Mouse (Mus musculus) gastrocnemius, adult 8-10 months (tissue): ENCODE data around the gene Gm10277. TPM values are rescaled to one million over a fixed set of nuclear protein-coding genes. Genes with fewer than 3 reads are reported as not detected.

ENCODE experiments used
- DNase-seq, 2 experiments: peaks; one replicate each; pipeline ENCODE4 v3.0.0; 2022; ENCODE audit warnings: low spot score in 2 of 2
- total RNA-seq, 4 experiments: library from RNA; stranded (reverse); gene quantifications; 2 replicates each; pipeline ENCODE4 v1.2.4; 2022

The Gm10277 gene
- total RNA-seq, 4 experiments from 2014 or later, result not detected

GRCm38 (mm10) chr11:77800491-77800868 lies 12.9 kb upstream of the Gm10277 start:
- DNase-seq, result no peak

- no peak for DNase-seq
Measured at GRCm38 (mm10) chr11:77795216-77795615, 7.7 kb upstream of the Gm10277 start.

GRCm38 (mm10) chr11:77793238-77793930 lies 5.8 kb upstream of the Gm10277 start:
- peak; percentile 95 to 96 for DNase-seq

GRCm38 (mm10) chr11:77792566-77792909 lies 5.0 kb upstream of the Gm10277 start:
- no peak for DNase-seq

- no peak for DNase-seq
Measured at GRCm38 (mm10) chr11:77791752-77792565, 4.4 kb upstream of the Gm10277 start.

- no peak for DNase-seq
Measured at GRCm38 (mm10) chr11:77791241-77791727, 3.7 kb upstream of the Gm10277 start.

GRCm38 (mm10) chr11:77790286-77790685 lies 2.7 kb upstream of the Gm10277 start:
- DNase-seq, result no peak

- DNase-seq, result no peak
Measured at GRCm38 (mm10) chr11:77789512-77789911, 2.0 kb upstream of the Gm10277 start.

- no peak for DNase-seq
Measured at GRCm38 (mm10) chr11:77785768-77786561, 1.6 kb downstream of the Gm10277 start.

- DNase-seq, result no peak
Measured at GRCm38 (mm10) chr11:77785396-77785767, 2.2 kb downstream of the Gm10277 start.

- no peak for DNase-seq
Measured at GRCm38 (mm10) chr11:77784894-77785293, 2.7 kb downstream of the Gm10277 start.

- no peak for DNase-seq
Measured at GRCm38 (mm10) chr11:77783747-77784646, 3.5 kb downstream of the Gm10277 start.

- no peak for DNase-seq
Measured at GRCm38 (mm10) chr11:77783211-77783746, 4.3 kb downstream of the Gm10277 start.

GRCm38 (mm10) chr11:77782104-77782815 lies 5.3 kb downstream of the Gm10277 start:
- no peak for DNase-seq

GRCm38 (mm10) chr11:77781088-77781487 lies 6.5 kb downstream of the Gm10277 start:
- no peak for DNase-seq

- no peak for DNase-seq
Measured at GRCm38 (mm10) chr11:77779240-77779639, 8.3 kb downstream of the Gm10277 start.

- DNase-seq, result no peak
Measured at GRCm38 (mm10) chr11:77777937-77778336, 9.6 kb downstream of the Gm10277 start.

GRCm38 (mm10) chr11:77777436-77777835 lies 10.1 kb downstream of the Gm10277 start:
- DNase-seq, result no peak

GRCm38 (mm10) chr11:77775701-77776400 lies 11.7 kb downstream of the Gm10277 start:
- no peak for DNase-seq
